Mouse (Mus musculus) thymus, adult 2 months (tissue): ENCODE results near the gene Atp2b2. TPM values are rescaled to one million over a fixed set of nuclear protein-coding genes. Genes with fewer than 3 reads are reported as not detected.

ENCODE experiments used
- DNase-seq: peaks from one replicate; pipeline ENCODE4 v3.0.0; 2021
- H3K27ac ChIP-seq: fragments of 200-500 bp; 2 replicates; pipeline ENCODE4 v1.5.1; 2012; ENCODE audit warnings: low read length, control low read depth; ENCODE audit not compliant: control insufficient read depth, insufficient read depth
- H3K27me3 ChIP-seq: fragments of 200-500 bp; 2 replicates; pipeline ENCODE4 v1.6.1; 2012; ENCODE audit warnings: mild to moderate bottlenecking, low read length, moderate library complexity, mixed read lengths; ENCODE audit not compliant: control insufficient read depth, insufficient read depth
- H3K36me3 ChIP-seq: fragments of 200-500 bp; 2 replicates; pipeline ENCODE4 v1.6.1; 2012; ENCODE audit warnings: mild to moderate bottlenecking, low read length, moderate library complexity; ENCODE audit not compliant: control insufficient read depth, insufficient read depth
- H3K4me1 ChIP-seq: fragments of 200-500 bp; replicated peaks from 2 replicates; pipeline ENCODE4 v1.6.1; 2012; ENCODE audit warnings: low read length; ENCODE audit not compliant: control insufficient read depth, insufficient read depth
- H3K4me3 ChIP-seq: fragments of 200-500 bp; 2 replicates; pipeline ENCODE4 v1.5.1; 2012; ENCODE audit warnings: mild to moderate bottlenecking, low read length, control low read depth, moderate library complexity; ENCODE audit not compliant: control insufficient read depth, insufficient read depth
- CTCF ChIP-seq: fragments of 200-500 bp; IDR thresholded peaks from 2 replicates; pipeline ENCODE4 v1.5.1; 2012; ENCODE audit warnings: mild to moderate bottlenecking, control low read depth, low read length, moderate library complexity, borderline replicate concordance; ENCODE audit not compliant: control insufficient read depth, poor library complexity, insufficient read depth; ENCODE audit errors: extremely low read depth
- POLR2A ChIP-seq: fragments of 200-500 bp; IDR thresholded peaks from 2 replicates; pipeline ENCODE4 v1.6.1; 2012; ENCODE audit warnings: mild to moderate bottlenecking, low read length, control low read depth, moderate library complexity; ENCODE audit not compliant: control insufficient read depth, poor library complexity, insufficient read depth; ENCODE audit errors: extremely low read depth
- WGBS: fragments of 180-500 bp; shearing (Covaris S2); methylation state at CpG from one replicate; pipeline ENCODE4 v1.1.7; 2018; 5-methylcytosine and 5-hydroxymethylcytosine counted together
- polyA plus RNA-seq: library from polyadenylated mRNA; depleted of rRNA; stranded (reverse); fragments of >200 nt; gene quantifications from 2 replicates; pipeline ENCODE4 v1.2.3, GENCODE M21; 2012

Atp2b2 gene
- polyA plus RNA-seq, 1 experiment = 0.23 TPM

GRCm38 (mm10) chr6:113890023-113890857 lies 152.2 kb downstream of the Atp2b2 start:
- H3K4me1 ChIP-seq = no peaks in the 10 kb centered on the region
- no peak overlapping the region for H3K4me3 ChIP-seq
- peaks cover 3% of the 10 kb centered on the region; the same call in 1 of the 2 replicates for H3K27me3 ChIP-seq

GRCm38 (mm10) chr6:113889180-113889579 lies 153.2 kb downstream of the Atp2b2 start:
- no peaks in the 10 kb centered on the region for H3K4me1 ChIP-seq
- 70% methylated on average over 3 of the region's 3 CpGs for WGBS
- no peak for DNase-seq
- H3K27me3 ChIP-seq = peaks cover 3% of the 10 kb centered on the region; the same call in 1 of the 2 replicates
- no peak overlapping the region for H3K4me3 ChIP-seq
- TF ChIP-seq POLR2A (no peak), CTCF (no peak)
- no peaks in the 10 kb centered on the region for H3K36me3 ChIP-seq
- H3K27ac ChIP-seq = no peak overlapping the region

More at GRCm38 (mm10) chr6:113890023-113890857, 152.2 kb downstream of the Atp2b2 start:
- H3K36me3 ChIP-seq = no peaks in the 10 kb centered on the region
- 19% methylated on average over 16 of the region's 16 CpGs for WGBS
- DNase-seq = no peak
- TF ChIP-seq CTCF (no peak), POLR2A (no peak)
- no peak overlapping the region for H3K27ac ChIP-seq

DNA sequence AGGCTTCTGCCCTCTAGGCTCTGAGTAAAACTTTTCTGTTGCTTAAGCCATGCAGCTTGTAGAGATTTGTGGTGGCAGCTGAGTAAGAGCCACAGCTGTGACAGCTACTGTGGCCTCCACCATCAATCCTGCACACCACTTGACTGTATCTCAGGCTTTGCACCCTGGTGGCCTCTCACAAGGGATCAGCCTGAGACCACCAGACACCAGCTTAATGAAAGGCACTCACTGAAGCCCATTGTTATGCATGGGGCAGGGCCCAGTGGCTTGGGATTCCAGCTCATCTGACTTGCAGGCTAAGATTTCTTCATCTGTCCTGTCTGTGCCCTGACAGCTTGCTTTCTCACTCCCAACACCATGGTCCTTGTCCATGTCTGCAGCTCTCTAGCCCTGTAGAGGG lies 155.5 kb downstream of the Atp2b2 start:
- H3K4me1 ChIP-seq = no peaks in the 10 kb centered on the region
- no peak for DNase-seq
- TF ChIP-seq CTCF (no peak), POLR2A (no peak)
- H3K36me3 ChIP-seq = no peaks in the 10 kb centered on the region
- H3K27ac ChIP-seq = no peak overlapping the region
- H3K27me3 ChIP-seq = peaks cover 3% of the 10 kb centered on the region; the same call in 1 of the 2 replicates
- no peak overlapping the region for H3K4me3 ChIP-seq

GRCm38 (mm10) chr6:113884806-113885205 lies 157.6 kb downstream of the Atp2b2 start:
- TF ChIP-seq POLR2A (no peak), CTCF (no peak)
- Histone ChIP-seq H3K4me1 (no peaks in the 10 kb centered on the region), H3K27ac (no peak overlapping the region), H3K4me3 (no peak overlapping the region), H3K27me3 (no peaks in the 10 kb centered on the region; the same call in 1 of the 2 replicates), H3K36me3 (no peaks in the 10 kb centered on the region)
- 64% methylated on average over 4 of the region's 4 CpGs for WGBS
- DNase-seq = no peak

DNA sequence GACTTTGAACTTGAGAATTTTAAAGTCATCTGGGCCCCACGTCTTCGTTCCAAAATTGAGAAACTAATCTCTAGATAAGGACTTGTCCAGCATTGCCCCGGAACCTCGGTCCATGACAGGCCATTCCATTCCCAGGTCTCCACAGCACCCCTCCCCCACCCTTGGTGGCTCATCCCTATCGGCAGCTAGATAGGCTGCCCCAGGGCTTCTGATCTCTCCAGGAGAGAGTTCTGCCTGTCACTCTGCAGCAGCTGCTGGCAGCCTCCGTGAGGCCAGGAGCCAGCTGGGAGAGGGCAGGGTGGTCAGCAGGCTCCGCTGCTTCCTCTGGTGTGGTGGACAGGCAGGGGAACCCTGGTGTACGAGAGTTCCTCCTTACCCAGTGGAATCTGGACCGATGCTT lies 159.2 kb downstream of the Atp2b2 start:
- Histone ChIP-seq H3K27me3 (no peaks in the 10 kb centered on the region), H3K36me3 (no peaks in the 10 kb centered on the region), H3K4me3 (no peak overlapping the region), H3K27ac (no peak overlapping the region), H3K4me1 (no peaks in the 10 kb centered on the region)
- 62% methylated on average over 9 of the region's 9 CpGs for WGBS
- no peak for DNase-seq
- no peak for TF ChIP-seq CTCF
- no peak for TF ChIP-seq POLR2A

DNA sequence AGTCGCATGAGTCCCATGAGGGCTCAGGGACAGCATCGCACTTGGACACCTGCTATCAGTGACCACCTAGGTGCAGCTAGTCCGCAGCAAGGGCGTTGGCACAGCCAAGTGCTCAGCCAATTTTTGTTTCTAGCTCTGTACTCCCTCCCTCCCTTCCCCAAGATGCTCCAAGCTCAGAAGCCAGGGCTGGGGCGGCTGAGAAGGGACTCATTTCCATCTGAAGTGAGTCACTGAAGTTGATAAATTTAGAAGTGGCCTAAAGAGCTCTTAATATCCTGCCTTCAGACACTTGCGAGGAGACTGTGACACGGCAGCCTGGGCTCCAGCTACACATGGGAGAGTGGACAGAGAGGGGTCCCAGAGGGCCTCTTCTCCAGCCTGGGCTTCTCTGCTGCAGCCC lies 160.0 kb downstream of the Atp2b2 start:
- no peak overlapping the region for H3K27ac ChIP-seq
- no peaks in the 10 kb centered on the region for H3K27me3 ChIP-seq
- WGBS = 79% methylated on average over 7 of the region's 7 CpGs
- no peak for TF ChIP-seq CTCF
- no peak for TF ChIP-seq POLR2A
- no peak overlapping the region for H3K4me3 ChIP-seq
- H3K36me3 ChIP-seq = no peaks in the 10 kb centered on the region
- H3K4me1 ChIP-seq = no peaks in the 10 kb centered on the region
- DNase-seq = no peak

- Histone ChIP-seq H3K27me3 (no peaks in the 10 kb centered on the region), H3K27ac (no peak overlapping the region), H3K4me3 (no peak overlapping the region), H3K36me3 (no peaks in the 10 kb centered on the region), H3K4me1 (no peaks in the 10 kb centered on the region)
- TF ChIP-seq CTCF (no peak), POLR2A (no peak)
- DNase-seq = no peak
- WGBS = 60% methylated on average over 10 of the region's 10 CpGs
These were observed 160.7 kb downstream of the Atp2b2 start for GRCm38 (mm10) chr6:113881561-113882243.
